Comparison of ENCODE assay signal across 17 mouse cellular contexts in the genomic region with DNA sequence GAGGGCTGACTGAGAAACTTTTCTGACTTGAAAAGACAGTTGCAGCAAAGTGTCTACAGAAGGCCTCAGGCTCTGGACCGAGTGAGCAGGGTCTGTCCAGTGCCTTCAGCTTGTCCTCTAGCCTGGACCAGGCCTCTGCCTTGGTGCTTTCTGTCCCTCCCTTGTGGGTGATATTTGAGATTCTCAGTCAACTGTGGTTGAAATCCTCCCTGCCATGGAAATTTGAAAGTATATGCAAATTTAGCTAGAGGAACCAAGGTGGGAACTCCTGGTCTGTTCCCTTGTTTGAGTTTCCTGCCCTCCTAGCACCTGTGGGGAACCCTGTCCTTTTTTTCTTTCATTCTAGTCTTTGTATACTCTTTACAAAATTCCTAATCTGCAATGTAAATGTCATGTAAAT. TPM values are rescaled to one million over a fixed set of nuclear protein-coding genes. Genes with fewer than 3 reads are reported as not detected.
"Had no signal": no experiment of that assay in that cellular context is flagged by ENCODE, and none has a peak within 500 bp of the region (broad histone marks: within the 10 kb centered on the region; RNA-seq: fewer than 3 reads in every experiment).

No protein-coding gene starts in this region.

- H3K9ac ChIP-seq: limb, embryonic 15.5 days; liver, embryonic 15.5 days; lung, embryonic 14.5 days; neural tube, embryonic 13.5 days; stomach, embryonic 15.5 days had no signal

- DNase-seq: kidney, adult 9 months; kidney, postnatal 10 days; kidney, postnatal 4 days; lung, embryonic 14.5 days; lung, postnatal 10 days; lung, postnatal 4 days; retina, postnatal 1 day; right cerebral cortex, postnatal 4 days; spleen, adult 18-20 months had no signal

- H3K4me3 ChIP-seq: limb, embryonic 15.5 days; liver, embryonic 15.5 days; midbrain, embryonic 10.5 days; neural tube, embryonic 13.5 days; stomach, embryonic 15.5 days had no signal

- H3K27me3 ChIP-seq: limb, embryonic 15.5 days; stomach, embryonic 15.5 days had no signal

- H3K27ac ChIP-seq: limb, embryonic 15.5 days; liver, embryonic 15.5 days; midbrain, embryonic 10.5 days; neural tube, embryonic 13.5 days; stomach, embryonic 15.5 days had no signal

- ATAC-seq: intestine, postnatal 0 days; midbrain, embryonic 16.5 days had no signal

- H3K4me1 ChIP-seq: neural tube, embryonic 13.5 days; stomach, embryonic 15.5 days had no signal

- H3K4me2 ChIP-seq: limb, embryonic 15.5 days; liver, embryonic 15.5 days; lung, embryonic 14.5 days; neural tube, embryonic 13.5 days; stomach, embryonic 15.5 days had no signal

- H3K9me3 ChIP-seq: limb, embryonic 15.5 days; liver, embryonic 15.5 days; midbrain, embryonic 10.5 days; neural tube, embryonic 13.5 days; stomach, embryonic 15.5 days had no signal

- H3K36me3 ChIP-seq: limb, embryonic 15.5 days; liver, embryonic 15.5 days; midbrain, embryonic 10.5 days; neural tube, embryonic 13.5 days; stomach, embryonic 15.5 days had no signal

RNA-seq across cellular contexts. Expression of gene Chdh, which starts 6.2 kb away (rescaled TPM):
- polyA plus RNA-seq: limb, embryonic 11.5 days; midbrain, embryonic 10.5 days had no signal
